Mouse (Mus musculus): ENCODE data around the gene Gm20388. TPM values are rescaled to one million over a fixed set of nuclear protein-coding genes. Genes with fewer than 3 reads are reported as not detected.
A peak's percentile ranks its signal among the peaks of the same experiment; 100 is the strongest.

Gm20388 gene
- polyA plus RNA-seq, 1 experiment from 2014 or later, result 1.4 TPM

DNA sequence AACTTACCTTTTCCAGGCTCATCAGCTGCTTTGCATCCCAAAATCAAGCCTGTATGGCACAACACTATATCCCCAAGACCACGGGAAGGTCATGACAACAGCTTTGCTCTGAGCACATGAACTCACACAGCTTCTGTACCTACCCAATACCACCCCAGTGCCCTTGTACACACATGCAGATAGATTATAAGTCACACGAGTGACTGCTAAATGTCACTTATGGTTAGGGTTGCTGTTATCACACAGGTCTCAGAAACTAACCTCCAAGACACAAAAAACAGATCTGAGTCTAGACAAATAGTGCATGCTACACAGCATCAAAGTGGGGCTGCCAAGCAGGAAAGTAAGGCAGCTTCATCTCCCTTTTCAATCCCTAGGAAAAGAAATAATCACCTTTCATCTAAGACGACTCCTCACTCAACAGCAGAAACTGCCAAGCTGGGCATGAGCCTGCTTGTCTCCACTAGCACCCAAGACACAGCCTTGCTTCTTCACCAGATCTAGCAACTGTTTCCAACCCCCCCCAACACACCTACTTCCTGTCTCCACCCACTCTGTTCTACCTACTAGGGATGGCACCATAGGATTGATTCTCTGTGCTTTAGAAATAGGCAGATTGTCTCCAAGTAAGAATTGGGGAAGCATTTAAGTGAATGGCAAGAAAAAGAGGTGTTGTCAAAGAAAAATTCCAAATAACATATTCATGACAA, 3043.6 kb downstream of the Gm20388 start:
- Histone ChIP-seq H3K9ac (ENCODE audit: low read depth, low read length) (no peak overlapping the region), H3K4me2 (ENCODE audit: low read depth, low read length) (no peak overlapping the region), H3K36me3 (ENCODE audit: control insufficient read depth, insufficient read depth) (no peaks in the 10 kb centered on the region), H3K27me3 (ENCODE audit: control insufficient read depth, insufficient read depth, low read depth, low read length) (no peaks in the 10 kb centered on the region), H3K27ac (ENCODE audit: low read length) (no peak overlapping the region), H3K4me1 (ENCODE audit: control insufficient read depth, low read depth, low read length) (peaks cover 28% of the 10 kb centered on the region), H3K4me3 (ENCODE audit: low read depth, low read length) (no peak overlapping the region), H3K9me3 (replicated peaks; ENCODE audit: control insufficient read depth, low read length) (no peaks in the 10 kb centered on the region)
- 28% methylated on average over 3 of the region's 3 CpGs for WGBS (ENCODE audit: insufficient replicate concordance)
- ATAC-seq (ENCODE audit: low read depth), result 0 out of 2 replicates have a peak, but pooled peaks have one; percentile 12

- H3K36me3 ChIP-seq (ENCODE audit: control insufficient read depth, insufficient read depth), result no peaks in the 10 kb centered on the region
- H3K4me2 ChIP-seq (ENCODE audit: low read depth, low read length), result no peak overlapping the region
- H3K9me3 ChIP-seq (replicated peaks; ENCODE audit: control insufficient read depth, low read length), result no peaks in the 10 kb centered on the region
- peaks cover 28% of the 10 kb centered on the region for H3K4me1 ChIP-seq (ENCODE audit: control insufficient read depth, low read depth, low read length)
- no peaks in the 10 kb centered on the region for H3K27me3 ChIP-seq (ENCODE audit: control insufficient read depth, insufficient read depth, low read depth, low read length)
- no peak for ATAC-seq (ENCODE audit: low read depth)
- H3K4me3 ChIP-seq (ENCODE audit: low read depth, low read length), result no peak overlapping the region
- H3K9ac ChIP-seq (ENCODE audit: low read depth, low read length), result no peak overlapping the region
- no peak overlapping the region for H3K27ac ChIP-seq (ENCODE audit: low read length)
Measured at GRCm38 (mm10) chr8:122955195-122955594, 3044.6 kb downstream of the Gm20388 start.

DNA sequence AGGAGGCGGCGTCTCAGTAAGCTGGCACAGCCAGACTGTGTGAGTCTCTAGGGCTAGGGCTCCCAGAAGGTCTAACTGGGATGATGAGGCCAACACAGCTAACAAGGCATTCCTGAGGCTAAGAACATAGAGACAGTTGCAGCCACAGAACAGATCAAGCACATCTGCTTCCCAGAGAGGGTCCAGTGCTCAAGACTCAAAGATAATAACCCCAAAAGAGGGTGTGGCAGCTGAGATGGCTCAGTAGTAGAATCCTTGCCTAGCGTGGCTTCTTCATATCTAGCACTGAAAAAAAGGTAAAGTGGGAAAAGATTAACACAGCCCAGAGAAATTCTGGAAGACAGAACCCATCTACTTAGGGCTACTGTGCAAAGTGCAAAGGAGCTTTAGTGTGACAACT, 3045.4 kb downstream of the Gm20388 start:
- H3K9me3 ChIP-seq (replicated peaks; ENCODE audit: control insufficient read depth, low read length), result no peaks in the 10 kb centered on the region
- H3K4me2 ChIP-seq (ENCODE audit: low read depth, low read length), result no peak overlapping the region
- H3K27me3 ChIP-seq (ENCODE audit: control insufficient read depth, insufficient read depth, low read depth, low read length), result no peaks in the 10 kb centered on the region
- peak; percentile 51 for ATAC-seq (ENCODE audit: low read depth)
- no peaks in the 10 kb centered on the region for H3K36me3 ChIP-seq (ENCODE audit: control insufficient read depth, insufficient read depth)
- H3K9ac ChIP-seq (ENCODE audit: low read depth, low read length), result no peak overlapping the region
- peaks cover 35% of the 10 kb centered on the region for H3K4me1 ChIP-seq (ENCODE audit: control insufficient read depth, low read depth, low read length)
- WGBS (ENCODE audit: insufficient replicate concordance), result 55% methylated on average over 3 of the region's 3 CpGs
- no peak overlapping the region for H3K4me3 ChIP-seq (ENCODE audit: low read depth, low read length)
- H3K27ac ChIP-seq (ENCODE audit: low read length), result no peak overlapping the region

- no peak for ATAC-seq (ENCODE audit: low read depth)
- peaks cover 58% of the 10 kb centered on the region for H3K4me1 ChIP-seq (ENCODE audit: control insufficient read depth, low read depth, low read length)
- H3K27ac ChIP-seq (ENCODE audit: low read length), result no peak overlapping the region
- no peak overlapping the region for H3K4me3 ChIP-seq (ENCODE audit: low read depth, low read length)
- no peaks in the 10 kb centered on the region for H3K27me3 ChIP-seq (ENCODE audit: control insufficient read depth, insufficient read depth, low read depth, low read length)
- H3K9me3 ChIP-seq (replicated peaks; ENCODE audit: control insufficient read depth, low read length), result no peaks in the 10 kb centered on the region
- WGBS (ENCODE audit: insufficient replicate concordance), result 64% methylated on average over 5 of the region's 5 CpGs
- no peaks in the 10 kb centered on the region for H3K36me3 ChIP-seq (ENCODE audit: control insufficient read depth, insufficient read depth)
- no peak overlapping the region for H3K9ac ChIP-seq (ENCODE audit: low read depth, low read length)
- no peak overlapping the region; the same call in 1 of the 2 replicates for H3K4me2 ChIP-seq (ENCODE audit: low read depth, low read length)
Measured at GRCm38 (mm10) chr8:122960323-122960722, 3049.7 kb downstream of the Gm20388 start.

- no peak overlapping the region for H3K9ac ChIP-seq (ENCODE audit: low read depth, low read length)
- H3K4me3 ChIP-seq (ENCODE audit: low read depth, low read length), result no peak overlapping the region
- 0% methylated on average over 1 of the region's 1 CpGs for WGBS (ENCODE audit: insufficient replicate concordance)
- H3K4me1 ChIP-seq (ENCODE audit: control insufficient read depth, low read depth, low read length), result peaks cover 53% of the 10 kb centered on the region
- H3K9me3 ChIP-seq (replicated peaks; ENCODE audit: control insufficient read depth, low read length), result no peaks in the 10 kb centered on the region
- peak overlapping the region; percentile 43; the same call in 1 of the 2 replicates for H3K27ac ChIP-seq (ENCODE audit: low read length)
- H3K27me3 ChIP-seq (ENCODE audit: control insufficient read depth, insufficient read depth, low read depth, low read length), result no peaks in the 10 kb centered on the region
- peak overlapping the region; percentile 25 for H3K4me2 ChIP-seq (ENCODE audit: low read depth, low read length)
- H3K36me3 ChIP-seq (ENCODE audit: control insufficient read depth, insufficient read depth), result no peaks in the 10 kb centered on the region
- peak; percentile 84 for ATAC-seq (ENCODE audit: low read depth)
Measured at GRCm38 (mm10) chr8:122960932-122961331, 3050.3 kb downstream of the Gm20388 start.

DNA sequence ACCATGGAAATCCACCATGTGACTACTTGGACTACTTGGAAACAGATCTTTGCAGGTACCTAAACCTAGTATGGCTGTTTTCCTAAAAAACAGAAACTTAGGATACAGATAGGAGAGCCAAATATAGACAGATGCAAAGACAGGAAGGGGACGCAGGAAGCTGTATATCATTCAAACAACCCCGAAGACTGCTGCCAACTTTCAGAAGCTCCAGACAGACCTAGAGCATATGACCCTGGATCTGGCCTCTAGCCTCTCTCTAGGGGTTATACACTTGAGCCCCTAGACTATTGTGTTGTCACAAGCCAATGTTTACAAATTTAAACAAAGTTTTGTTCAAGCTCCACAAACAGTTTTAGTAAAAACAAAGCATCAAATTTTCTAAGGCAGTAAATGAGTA, 3050.8 kb downstream of the Gm20388 start:
- H3K4me1 ChIP-seq (ENCODE audit: control insufficient read depth, low read depth, low read length), result peaks cover 47% of the 10 kb centered on the region
- no peaks in the 10 kb centered on the region for H3K36me3 ChIP-seq (ENCODE audit: control insufficient read depth, insufficient read depth)
- ATAC-seq (ENCODE audit: low read depth), result no peak
- no peaks in the 10 kb centered on the region for H3K9me3 ChIP-seq (replicated peaks; ENCODE audit: control insufficient read depth, low read length)
- 7% methylated on average over 2 of the region's 2 CpGs for WGBS (ENCODE audit: insufficient replicate concordance)
- no peaks in the 10 kb centered on the region for H3K27me3 ChIP-seq (ENCODE audit: control insufficient read depth, insufficient read depth, low read depth, low read length)
- H3K9ac ChIP-seq (ENCODE audit: low read depth, low read length), result no peak overlapping the region
- peak overlapping the region; percentile 25 for H3K4me2 ChIP-seq (ENCODE audit: low read depth, low read length)
- peak overlapping the region; percentile 43; the same call in 1 of the 2 replicates for H3K27ac ChIP-seq (ENCODE audit: low read length)
- no peak overlapping the region for H3K4me3 ChIP-seq (ENCODE audit: low read depth, low read length)

GRCm38 (mm10) chr8:122962046-122962445, 3051.4 kb downstream of the Gm20388 start:
- H3K4me3 ChIP-seq (ENCODE audit: low read depth, low read length), result no peak overlapping the region
- ATAC-seq (ENCODE audit: low read depth), result no peak
- WGBS (ENCODE audit: insufficient replicate concordance), result 25% methylated on average over 5 of the region's 5 CpGs
- no peaks in the 10 kb centered on the region for H3K36me3 ChIP-seq (ENCODE audit: control insufficient read depth, insufficient read depth)
- no peaks in the 10 kb centered on the region for H3K27me3 ChIP-seq (ENCODE audit: control insufficient read depth, insufficient read depth, low read depth, low read length)
- no peak overlapping the region for H3K9ac ChIP-seq (ENCODE audit: low read depth, low read length)
- H3K4me1 ChIP-seq (ENCODE audit: control insufficient read depth, low read depth, low read length), result peaks cover 42% of the 10 kb centered on the region
- no peaks in the 10 kb centered on the region for H3K9me3 ChIP-seq (replicated peaks; ENCODE audit: control insufficient read depth, low read length)
- H3K4me2 ChIP-seq (ENCODE audit: low read depth, low read length), result no peak overlapping the region
- H3K27ac ChIP-seq (ENCODE audit: low read length), result peak overlapping the region; percentile 29; the same call in 1 of the 2 replicates

- Histone ChIP-seq H3K9ac (ENCODE audit: low read depth, low read length) (no peak overlapping the region), H3K27me3 (ENCODE audit: control insufficient read depth, insufficient read depth, low read depth, low read length) (no peaks in the 10 kb centered on the region), H3K4me1 (ENCODE audit: control insufficient read depth, low read depth, low read length) (peaks cover 25% of the 10 kb centered on the region), H3K4me2 (ENCODE audit: low read depth, low read length) (no peak overlapping the region), H3K4me3 (ENCODE audit: low read depth, low read length) (no peak overlapping the region), H3K9me3 (replicated peaks; ENCODE audit: control insufficient read depth, low read length) (no peaks in the 10 kb centered on the region), H3K36me3 (ENCODE audit: control insufficient read depth, insufficient read depth) (peaks cover 2% of the 10 kb centered on the region; the same call in 1 of the 2 replicates), H3K27ac (ENCODE audit: low read length) (no peak overlapping the region)
- WGBS (ENCODE audit: insufficient replicate concordance), result 47% methylated on average over 3 of the region's 3 CpGs
- ATAC-seq (ENCODE audit: low read depth), result no peak
Measured at GRCm38 (mm10) chr8:122966638-122967037, 3056.0 kb downstream of the Gm20388 start.

- Histone ChIP-seq H3K4me3 (ENCODE audit: low read depth, low read length) (no peak overlapping the region), H3K9me3 (replicated peaks; ENCODE audit: control insufficient read depth, low read length) (no peaks in the 10 kb centered on the region), H3K4me1 (ENCODE audit: control insufficient read depth, low read depth, low read length) (peaks cover 11% of the 10 kb centered on the region), H3K27ac (ENCODE audit: low read length) (no peak overlapping the region), H3K36me3 (ENCODE audit: control insufficient read depth, insufficient read depth) (peaks cover 4% of the 10 kb centered on the region; the same call in 1 of the 2 replicates), H3K4me2 (ENCODE audit: low read depth, low read length) (no peak overlapping the region), H3K9ac (ENCODE audit: low read depth, low read length) (no peak overlapping the region), H3K27me3 (ENCODE audit: control insufficient read depth, insufficient read depth, low read depth, low read length) (no peaks in the 10 kb centered on the region)
- no peak for ATAC-seq (ENCODE audit: low read depth)
- WGBS (ENCODE audit: insufficient replicate concordance), result 74% methylated on average over 3 of the region's 3 CpGs
Measured at GRCm38 (mm10) chr8:122968145-122968544, 3057.5 kb downstream of the Gm20388 start.

Data from liver, embryonic 16.5 days (tissue).